Mouse (Mus musculus): ENCODE results near the gene Pdcd2.
"Not testable (repeated sequence)": the region's sequence is repeated elsewhere in the genome, so short reads cannot be mapped to it uniquely, and the experiment has no call there.

Pdcd2 gene

DNA sequence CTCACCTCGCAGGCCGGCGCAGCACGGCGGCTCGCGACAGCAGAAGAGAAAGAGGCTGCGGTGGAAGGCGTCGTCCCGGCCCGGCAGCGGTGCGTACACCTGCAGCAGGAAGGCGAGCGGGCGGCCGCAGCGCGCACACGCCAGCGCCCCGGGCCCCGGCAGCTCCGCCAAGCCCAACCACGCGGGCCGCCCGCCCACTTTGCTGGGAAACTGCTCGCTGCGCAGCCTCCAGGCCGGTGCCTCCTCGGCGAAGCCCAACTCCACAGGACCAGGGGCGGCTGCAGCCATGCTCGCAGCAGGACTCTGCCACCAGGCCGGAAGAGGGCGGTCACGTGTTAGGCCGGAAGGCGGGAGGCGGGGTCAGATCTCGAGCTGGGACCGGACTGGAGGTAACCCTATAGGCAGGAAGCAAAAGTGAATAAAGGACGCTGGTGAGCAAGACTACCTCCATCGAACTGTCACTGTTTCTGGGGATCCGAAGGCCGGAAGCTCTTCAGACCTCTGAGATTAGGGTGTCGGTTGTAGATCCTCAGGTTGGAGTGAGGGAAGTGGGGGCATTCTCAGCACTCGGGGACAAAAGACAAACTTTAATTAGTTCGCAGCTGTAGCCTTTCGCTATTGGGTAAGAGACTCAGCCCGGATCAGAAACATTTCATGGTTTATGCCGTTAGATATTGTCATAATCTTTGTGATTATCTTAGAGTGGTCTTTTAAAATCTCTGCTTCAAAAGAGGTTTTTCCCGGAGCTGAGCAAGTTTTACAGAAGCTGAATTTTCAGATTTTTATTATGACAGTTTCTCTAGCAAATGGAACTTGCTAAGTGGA lies at the start of gene Pdcd2:
Gene Pdcd2 (minus strand): TSS at position 316 of the 825 bp plus-strand sequence.
- DNase-seq (ENCODE audit: low read depth, low spot score): peak; percentile 91

DNA sequence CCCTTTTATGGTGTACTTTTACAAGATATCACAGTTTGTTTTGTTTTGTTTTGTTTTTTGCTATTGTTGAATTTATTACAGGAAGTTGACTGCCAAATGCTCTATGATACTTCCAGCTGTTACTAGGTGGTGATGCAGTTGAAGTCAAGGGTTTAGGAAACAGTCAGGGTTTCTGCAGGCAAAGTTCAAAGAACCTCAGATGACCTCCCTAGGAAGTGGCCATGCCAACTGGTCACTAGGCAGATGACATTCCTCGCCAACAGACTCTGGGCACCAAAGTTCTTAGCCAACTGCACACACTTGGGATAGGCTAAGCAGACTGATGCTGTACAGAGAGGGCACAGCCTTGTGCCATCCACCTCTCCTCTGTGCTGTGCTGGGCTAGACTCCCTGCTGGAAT lies 48.0 kb upstream of the Pdcd2 start:
- no peak for DNase-seq (ENCODE audit: low read depth, low spot score)

DNA sequence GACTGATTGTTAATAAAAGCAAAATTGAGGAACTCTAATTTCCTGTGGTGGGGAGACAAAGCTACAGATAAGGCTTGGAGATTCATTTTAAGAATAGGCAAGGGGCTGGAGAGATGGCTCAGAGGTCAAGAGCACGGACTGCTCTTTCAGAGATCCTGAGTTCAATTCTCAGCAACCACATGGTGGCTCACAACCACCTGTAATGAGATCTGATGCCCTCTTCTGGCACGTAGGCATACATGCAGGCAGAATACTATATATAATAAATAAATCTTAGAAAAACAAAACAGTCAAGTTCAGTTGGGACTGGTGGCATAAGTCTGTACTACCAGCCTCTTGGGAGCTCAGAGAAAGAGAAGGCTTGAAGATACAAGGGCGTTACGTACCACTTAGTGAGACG lies 39.8 kb upstream of the Pdcd2 start:
- no peak for DNase-seq (ENCODE audit: low read depth, low spot score)

DNA sequence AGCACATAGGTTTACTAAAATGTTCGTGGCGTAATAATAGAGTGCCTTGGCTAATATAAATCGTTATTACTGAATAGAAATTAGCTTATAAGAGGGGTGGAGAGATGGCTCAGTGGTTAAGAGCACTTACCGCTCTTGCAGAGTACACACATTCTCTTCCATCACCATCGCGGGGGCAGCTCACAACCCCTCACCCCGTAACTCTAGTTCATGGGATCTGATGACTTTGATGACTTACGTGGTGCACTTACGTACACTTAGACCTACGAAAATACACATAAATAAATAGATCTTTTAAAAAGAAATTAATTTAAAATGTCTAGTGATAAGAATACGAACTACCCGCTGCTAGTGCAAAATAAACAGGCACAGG lies 37.8 kb upstream of the Pdcd2 start:
- no peak for DNase-seq (ENCODE audit: low read depth, low spot score)

DNA sequence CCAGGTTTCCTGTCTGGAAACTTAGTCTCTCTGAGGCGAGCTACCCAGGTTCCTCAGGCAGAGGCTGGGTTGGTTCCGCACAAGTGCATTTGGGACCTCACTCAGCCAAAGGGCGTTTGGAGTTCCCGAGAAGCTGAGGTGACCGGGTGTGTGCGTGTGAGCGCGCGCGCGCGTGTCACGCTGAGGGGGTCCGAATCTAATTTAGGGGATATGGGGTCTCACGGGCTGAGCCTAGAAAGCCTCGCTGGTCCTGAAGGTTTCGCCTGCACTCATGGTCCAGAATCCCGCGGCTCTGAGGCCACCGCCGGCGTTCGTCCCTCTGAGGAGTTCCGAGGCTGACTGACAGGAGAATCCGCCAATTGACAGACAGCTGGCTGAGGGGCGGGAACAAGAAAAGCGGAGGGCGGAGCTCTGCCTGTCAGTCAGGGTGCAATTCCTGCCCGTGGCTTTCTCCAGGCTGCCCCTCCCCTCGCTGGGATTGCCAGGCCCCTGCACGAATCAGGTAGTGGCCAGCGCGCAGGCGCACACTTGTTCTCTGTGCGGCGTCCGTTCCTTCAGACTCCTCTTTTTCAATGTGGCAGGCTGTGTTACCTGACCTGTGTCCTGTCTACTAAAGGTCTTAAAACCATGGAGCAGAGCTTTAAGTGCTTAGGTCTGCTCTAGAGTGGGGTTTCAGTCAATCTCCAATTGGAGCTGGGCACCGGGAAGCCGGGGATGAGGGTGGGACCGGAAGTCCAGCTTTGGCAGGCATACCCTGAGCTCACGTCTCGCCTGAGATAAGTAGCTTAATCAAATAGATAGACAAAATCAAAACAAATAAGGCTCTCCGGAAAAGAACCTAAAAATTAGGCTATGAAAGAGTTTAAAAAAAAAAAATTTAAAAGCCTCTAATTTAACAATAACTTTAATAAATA lies 37.2 kb upstream of the Pdcd2 start, which contains the start of gene Prdm9:
Gene Prdm9 (minus strand): TSS at position 341 of the 914 bp plus-strand sequence.
- DNase-seq (ENCODE audit: low read depth, low spot score): peak; percentile 98

DNA sequence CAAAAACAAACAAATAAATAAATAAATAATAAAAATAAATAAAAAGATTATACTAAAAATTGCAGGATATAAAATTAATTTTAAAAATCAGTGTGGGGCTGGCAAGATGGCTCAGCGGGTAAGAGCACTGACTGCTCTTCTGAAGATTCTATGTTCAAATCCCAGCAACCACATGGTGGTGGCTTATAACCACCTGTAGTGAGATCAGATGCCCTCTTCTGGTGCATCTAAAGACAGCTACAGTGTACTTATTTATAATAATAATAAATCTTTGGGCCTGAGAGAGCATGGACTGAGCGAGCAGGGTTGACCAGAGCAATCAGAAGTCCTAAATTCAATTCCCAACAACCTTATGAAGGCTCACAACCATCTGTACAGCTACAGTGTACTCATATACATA lies 32.8 kb upstream of the Pdcd2 start:
- no peak for DNase-seq (ENCODE audit: low read depth, low spot score)

DNA sequence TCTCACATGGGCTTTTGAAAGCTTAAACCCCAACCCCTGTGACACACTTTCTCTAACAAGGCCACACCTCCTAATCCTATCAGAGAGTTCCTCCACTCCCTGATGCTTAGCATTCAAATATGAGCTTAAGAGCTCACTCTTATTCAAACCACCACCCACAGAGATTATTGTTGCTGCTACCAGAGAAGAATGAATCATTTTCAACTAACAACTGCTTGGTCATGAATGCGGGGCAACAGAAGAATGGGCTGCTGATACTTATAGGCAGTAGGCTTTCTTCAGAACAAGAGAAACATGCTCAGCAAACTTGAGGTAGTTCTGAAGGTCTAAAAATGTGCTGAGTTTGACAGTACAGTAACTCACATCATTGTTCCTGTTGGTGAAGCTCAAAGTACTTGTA lies 22.6 kb upstream of the Pdcd2 start:
- DNase-seq (ENCODE audit: low read depth, low spot score): no peak

DNA sequence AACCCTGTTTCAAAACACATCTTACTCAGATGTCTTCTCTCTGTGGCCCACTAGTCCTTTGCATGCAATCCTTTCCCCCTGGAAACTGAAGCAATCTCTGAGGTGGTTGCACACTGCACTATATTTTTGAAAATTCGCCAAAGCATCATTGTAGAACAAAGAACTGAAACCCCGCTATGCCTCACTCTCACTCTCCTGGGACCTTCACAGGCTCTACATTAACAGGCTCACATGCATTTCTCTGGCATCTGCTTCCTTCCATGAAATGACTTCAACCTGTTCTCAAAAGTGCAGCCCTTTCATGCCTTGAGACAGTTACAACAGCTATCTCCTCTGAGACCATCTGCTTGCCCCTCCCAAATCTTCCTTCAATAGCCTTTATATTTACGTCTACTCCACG lies 19.3 kb upstream of the Pdcd2 start:
- no peak for DNase-seq (ENCODE audit: low read depth, low spot score)

DNA sequence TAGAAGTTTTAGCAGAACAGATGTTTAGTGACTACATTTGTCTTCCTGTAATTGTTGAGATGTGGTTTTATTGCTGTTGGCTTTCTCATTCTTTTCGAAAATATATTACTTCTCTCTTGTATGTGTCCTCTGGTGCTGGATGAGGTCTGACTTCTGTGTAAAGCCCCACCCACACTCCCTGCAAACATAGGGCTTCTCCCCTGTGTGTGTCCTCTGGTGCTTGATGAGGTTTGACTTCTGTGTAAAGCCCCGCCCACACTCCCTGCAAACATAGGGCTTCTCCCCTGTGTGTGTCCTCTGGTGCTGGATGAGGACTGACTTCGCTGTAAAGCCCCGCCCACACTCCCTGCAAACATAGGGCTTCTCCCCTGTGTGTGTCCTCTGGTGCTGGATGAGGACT lies 16.8 kb upstream of the Pdcd2 start:
- not testable (repeated sequence) for DNase-seq (ENCODE audit: low read depth, low spot score)

DNA sequence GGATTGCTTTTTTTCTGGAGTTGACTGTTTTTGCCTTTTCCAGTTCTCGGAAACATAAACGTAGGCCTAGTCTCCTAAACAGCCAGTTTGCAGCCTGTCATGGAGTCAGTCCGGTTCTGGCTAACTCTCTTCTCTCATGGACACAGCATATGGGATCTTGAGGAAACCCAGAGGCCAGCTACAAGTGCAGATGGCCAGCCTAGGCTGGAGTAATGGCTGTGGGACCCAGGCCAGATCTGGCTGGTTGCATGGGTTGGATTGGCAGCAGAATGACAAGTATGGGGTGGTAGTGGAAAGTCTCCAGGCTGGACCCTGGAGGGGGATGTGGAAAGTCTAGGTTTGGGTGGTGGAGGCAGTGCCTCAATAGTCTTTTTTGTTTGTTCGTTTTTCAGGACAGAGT lies 13.2 kb upstream of the Pdcd2 start:
- no peak for DNase-seq (ENCODE audit: low read depth, low spot score)

DNA sequence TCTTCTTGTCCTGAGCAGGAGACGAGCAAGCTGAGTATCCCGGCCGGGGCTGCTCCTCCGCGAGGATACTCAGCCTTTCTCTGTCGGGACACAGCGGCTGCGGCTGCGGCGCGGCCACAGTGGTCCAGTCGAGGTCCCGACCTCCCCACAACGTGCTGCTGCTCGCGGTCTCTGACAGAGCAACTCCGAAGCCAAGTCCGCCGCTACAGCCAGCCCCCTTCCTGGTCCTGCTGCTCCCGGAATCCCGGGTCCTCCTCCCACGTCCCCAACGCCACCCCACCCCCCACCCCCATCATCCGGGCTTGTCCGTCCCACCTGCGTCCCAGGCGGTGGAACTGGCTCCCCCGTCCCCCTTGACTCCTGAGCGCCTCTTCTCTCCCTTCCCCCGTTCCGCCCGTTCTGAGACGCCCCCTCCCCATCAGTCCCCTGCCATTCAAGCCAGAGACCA lies 9.4 kb upstream of the Pdcd2 start:
- DNase-seq (ENCODE audit: low read depth, low spot score): no peak

DNA sequence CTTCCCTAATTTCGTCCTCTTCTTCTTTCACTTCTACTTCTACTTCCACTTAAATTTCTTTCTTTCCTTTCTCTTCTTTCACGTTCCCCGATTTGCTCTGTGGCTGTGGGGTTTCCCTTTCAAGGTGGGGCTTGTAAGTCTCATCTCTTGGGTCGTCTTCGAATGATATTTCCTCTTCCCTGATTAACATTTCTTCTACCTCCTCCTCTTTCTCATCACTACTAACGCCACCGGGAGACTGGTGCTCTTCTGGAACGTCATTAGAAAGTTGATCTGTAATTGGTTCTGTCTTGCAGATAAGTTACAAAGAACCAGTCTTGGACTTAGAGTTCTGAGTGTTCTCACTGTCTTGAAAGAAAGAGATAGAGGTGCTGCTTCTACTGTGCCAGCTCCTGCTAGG lies 8.8 kb upstream of the Pdcd2 start:
- DNase-seq (ENCODE audit: low read depth, low spot score): no peak

DNA sequence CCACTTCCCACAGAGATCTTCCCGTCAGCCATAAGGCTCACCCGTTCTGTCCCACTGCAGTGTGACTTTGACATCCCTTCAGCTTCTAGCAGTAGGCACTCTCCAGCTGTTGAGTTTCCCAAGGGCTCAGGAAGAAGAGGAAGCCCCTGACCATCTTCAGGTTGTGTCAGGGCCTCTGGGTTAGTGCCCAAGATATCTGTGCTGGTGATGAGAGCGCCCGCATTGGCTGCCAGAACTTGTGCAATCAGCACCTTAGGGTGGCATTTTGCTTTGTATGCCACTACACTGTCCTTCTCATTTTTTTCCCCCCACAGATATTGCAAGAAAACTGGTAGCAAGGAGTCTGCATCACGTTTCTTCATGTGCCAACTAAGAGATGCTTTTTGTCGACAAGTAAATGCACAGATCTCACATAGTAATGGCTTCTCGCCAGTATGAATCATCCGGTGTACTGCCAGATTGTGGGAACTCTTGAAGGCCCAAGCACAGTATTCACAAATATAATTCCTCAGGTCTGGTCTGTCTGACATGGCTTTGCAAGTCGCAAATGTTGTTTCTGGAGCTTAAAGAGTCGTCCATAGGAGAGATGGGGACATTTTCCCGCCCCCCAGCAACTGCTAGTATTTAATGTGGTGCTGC lies 8.2 kb upstream of the Pdcd2 start:
- no peak for DNase-seq (ENCODE audit: low read depth, low spot score)

DNA sequence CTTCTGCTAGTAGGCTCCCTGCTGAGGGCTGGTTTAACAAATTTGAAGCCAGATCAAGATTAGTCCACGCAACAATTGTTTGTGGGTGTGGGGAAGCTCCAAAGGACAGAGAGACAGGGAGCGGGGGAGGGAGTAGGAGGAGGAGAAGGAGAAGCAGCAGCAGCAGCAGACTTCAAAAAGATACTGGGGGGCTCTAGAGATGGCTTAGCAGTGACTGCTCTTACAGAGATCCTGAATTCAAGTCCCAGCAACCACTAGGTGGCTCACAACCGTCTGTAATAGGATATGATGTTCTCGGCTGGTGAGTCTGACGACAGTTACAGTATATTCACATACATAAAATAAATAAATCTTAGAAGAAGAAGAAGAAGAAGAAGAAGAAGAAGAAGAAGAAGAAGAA lies 3.0 kb upstream of the Pdcd2 start:
- DNase-seq (ENCODE audit: low read depth, low spot score): no peak

DNA sequence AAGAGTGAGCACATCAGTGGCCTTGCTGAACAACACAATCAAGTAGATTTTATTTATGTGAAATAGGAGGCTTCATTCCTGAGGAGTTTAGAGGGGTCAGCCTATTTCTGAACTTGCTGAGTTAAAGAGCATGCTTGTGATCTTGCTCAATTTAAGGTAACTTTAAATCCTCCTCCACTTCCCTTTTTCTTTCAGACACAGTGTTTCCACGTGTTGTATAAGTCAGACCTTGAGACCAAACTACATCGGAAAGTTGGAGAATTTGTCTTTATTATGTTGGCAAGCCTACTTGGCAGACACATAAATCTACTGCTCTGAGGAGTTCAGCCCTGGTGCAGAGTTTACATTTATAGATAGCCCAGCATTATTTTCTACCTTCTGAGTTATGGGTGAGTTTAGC lies 1.8 kb upstream of the Pdcd2 start:
- DNase-seq (ENCODE audit: low read depth, low spot score): no peak

DNA sequence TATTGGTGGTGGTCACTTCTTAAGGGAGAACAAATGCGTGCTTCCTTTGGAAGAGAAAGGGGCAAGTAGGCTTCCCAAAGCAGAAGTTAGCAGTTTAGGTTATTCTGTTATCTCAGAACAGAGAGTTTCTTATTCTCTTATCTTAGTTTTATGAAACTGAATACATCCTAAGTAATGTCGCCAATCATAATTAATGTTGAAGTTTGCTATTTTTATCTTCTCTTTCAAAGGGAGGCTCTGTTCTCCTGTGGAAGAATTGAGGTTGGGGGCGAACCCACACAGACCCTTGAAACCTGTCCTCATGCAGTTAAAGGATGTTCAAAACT lies 673 bp upstream of the Pdcd2 start:
- no peak for DNase-seq (ENCODE audit: low read depth, low spot score)

DNA sequence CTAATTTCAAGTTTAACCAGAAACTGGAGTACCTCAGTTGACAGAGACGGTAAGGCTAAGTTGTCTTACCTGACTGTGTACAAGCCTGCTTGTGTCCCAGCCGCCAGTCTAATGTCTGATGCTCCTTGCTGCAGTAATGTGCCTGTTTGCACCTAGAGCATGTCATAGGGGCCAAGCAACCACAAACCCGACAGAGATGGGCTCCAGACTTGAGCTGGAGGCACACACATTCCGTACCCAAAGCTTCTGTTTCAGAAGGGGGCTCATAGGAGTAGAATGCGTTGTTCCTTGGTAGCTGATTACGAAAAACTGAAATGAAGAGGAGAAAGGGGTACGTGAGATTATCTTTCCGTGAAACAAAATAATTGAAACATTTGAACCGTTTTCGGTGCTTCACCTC lies 797 bp downstream of the Pdcd2 start:
- DNase-seq (ENCODE audit: low read depth, low spot score): no peak

DNA sequence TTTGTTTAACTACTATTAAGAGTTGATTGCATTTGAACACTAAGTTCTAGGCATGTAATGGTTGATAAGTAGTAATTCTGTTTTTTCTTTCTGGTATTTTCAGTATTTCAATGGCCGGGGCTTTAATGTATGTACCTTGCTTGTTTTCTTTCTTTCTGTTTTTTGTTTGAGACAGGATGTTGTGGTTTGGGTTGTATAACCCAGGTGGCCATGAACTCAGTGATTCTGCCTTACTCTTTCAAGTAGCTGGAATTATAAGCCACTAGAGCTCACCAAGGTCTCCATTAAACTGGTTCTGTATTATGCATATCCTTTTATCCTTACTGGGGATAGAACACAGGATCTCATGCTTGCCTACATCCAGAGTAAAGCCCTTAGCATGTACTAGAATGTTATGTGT lies 8.3 kb downstream of the Pdcd2 start:
- DNase-seq (ENCODE audit: low read depth, low spot score): no peak

DNA sequence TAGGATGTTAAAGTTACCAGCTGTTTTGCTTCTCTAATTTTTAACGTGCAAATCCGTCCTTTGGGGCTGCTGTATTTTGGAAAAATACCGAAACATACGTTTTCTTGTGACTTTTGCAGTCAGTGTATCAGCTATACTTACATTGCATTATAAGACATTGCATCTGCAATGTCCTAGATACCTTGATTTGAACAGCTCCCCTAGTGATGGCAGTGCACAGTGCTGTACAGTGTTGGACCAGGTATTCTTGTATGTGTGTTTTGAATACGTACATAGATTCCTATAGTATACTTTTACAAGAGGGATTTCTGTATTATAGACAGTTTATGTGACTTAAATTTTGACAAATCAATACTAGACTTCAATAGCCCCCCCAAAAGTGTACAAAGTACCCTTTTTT lies 8.9 kb downstream of the Pdcd2 start:
- no peak for DNase-seq (ENCODE audit: low read depth, low spot score)

DNA sequence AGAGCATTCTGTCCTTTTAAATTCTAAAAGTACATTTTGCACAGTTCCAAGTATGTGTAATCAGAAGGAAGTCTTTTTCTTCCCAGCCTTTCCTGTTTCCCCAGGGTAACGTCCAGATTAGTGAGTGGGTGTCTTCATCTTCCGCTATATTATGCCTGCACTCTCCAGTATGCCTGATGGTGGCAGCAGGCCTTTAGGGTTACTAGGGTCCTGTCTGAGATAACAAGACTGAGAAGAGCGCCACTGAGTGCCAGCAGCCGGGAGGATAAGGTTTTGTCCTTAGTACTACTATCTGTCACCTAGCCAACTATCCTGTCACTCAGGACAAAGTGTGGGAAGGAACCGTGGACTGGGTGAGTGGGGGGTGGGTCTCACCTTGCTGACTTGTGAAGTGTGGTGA lies 9.3 kb downstream of the Pdcd2 start:
- DNase-seq (ENCODE audit: low read depth, low spot score): no peak

DNA sequence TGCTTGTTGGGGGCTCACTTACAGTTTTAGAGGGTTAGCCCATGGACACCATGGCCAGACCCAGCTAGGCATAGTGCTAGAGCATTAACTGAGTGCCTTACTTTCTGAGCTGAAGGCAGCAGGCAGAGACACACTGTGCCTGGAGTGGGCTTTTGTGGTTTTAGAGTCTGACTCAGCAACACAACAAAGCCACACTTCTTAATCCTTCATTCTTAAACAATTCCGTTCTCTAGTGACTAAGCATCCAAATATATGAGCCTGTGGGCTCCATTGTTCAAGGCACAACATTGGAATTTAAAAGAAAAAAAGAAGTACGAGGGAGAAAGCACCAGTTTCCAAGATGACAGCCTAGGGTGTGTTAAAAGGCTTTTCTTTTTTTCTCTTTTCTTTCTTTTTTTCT lies 16.4 kb downstream of the Pdcd2 start:
- DNase-seq (ENCODE audit: low read depth, low spot score): no peak

DNA sequence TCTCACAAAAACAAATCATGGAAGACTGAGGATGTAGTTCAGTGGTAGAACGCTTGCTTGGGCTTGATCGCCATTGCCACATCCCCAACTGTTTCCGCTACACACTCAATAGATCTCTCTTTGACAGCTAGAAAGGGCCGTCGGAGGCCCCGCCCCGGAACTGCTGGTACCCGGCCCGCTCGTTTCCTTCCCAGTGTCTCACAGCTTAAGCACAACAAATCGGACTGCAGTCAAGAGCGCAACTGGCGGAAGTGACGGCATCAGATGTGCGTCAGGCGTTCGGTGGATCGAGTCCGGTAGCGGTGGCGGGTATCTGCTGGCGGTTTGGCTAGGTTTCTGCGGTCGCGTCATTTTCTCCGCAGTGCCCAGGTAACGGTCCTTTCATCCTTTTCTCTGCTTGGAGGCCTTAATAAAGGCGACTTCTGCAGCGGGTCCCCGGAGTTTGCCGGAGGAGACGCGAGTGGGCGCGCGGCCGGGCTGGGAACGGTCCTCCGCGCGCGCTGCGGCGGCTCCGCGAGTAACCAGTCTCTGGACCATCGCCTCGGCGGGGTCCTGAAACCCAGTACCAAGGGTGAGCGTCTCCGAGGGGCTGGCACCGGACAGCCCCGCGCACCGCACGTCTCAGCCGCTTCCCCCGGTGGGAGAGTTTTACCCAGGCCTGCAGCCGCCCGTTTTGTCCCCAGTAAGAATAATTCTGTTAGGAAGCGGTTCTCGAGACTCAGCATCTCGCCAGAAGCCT lies 27.3 kb downstream of the Pdcd2 start, which contains the start of the genes Psmb1 and Tbp:
Gene Psmb1 (minus strand): TSS at position 96 of the 739 bp plus-strand sequence.
Gene Tbp (plus strand): TSS at position 233 of the 739 bp plus-strand sequence.
- DNase-seq (ENCODE audit: low read depth, low spot score): peak; percentile 96
